Mouse (Mus musculus): Measurements from ENCODE around the gene Ccdc177.

GRCm38 (mm10) chr12:80739482-80739881, 21.0 kb downstream of the Ccdc177 start:
- TF ChIP-seq POLR2A (IDR thresholded peaks at IDR 0.05; ENCODE audit: borderline replicate concordance, insufficient read depth, low read length), result no peak
- TF ChIP-seq CTCF (IDR thresholded peaks at IDR 0.05; ENCODE audit: borderline replicate concordance, insufficient read depth, low read depth, low read length), result peak; percentile 62
